Mouse (Mus musculus): Measurements from ENCODE around the gene Itgb6. TPM values are rescaled to one million over a fixed set of nuclear protein-coding genes. Genes with fewer than 3 reads are reported as not detected.

Gene Itgb6
- polyA plus RNA-seq, 1 experiment, result 11.7 TPM

DNA sequence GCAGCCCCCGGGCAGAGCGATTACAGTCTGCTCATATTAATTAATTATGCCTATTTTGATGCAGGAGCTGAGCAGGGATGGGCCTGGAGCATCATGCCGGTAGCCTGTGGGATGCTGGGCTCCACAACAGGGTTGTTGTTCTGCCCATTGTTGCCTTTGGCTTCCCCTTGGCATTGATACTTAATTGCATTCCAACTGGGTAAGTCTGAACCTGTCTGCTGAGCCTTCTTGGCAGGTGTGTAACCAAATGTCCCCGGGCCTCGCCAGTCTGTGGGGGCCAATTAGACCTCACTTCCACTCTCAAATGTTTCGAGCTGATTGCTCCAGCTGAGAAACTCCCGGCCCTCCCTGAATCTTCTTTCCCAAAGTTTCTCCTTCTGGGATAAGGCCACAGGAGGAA, 24.9 kb downstream of the Itgb6 start:
- Histone ChIP-seq H3K27ac (ENCODE audit: insufficient read depth, low read depth, low read length) (no peak overlapping the region), H3K4me3 (ENCODE audit: low read depth, low read length) (no peak overlapping the region), H3K4me1 (ENCODE audit: control insufficient read depth, insufficient read depth, insufficient read length, low read length) (peaks cover 8% of the 10 kb centered on the region), H3K36me3 (ENCODE audit: control insufficient read depth, insufficient read depth, low read length) (no peaks in the 10 kb centered on the region), H3K27me3 (ENCODE audit: control insufficient read depth, insufficient read depth, low read length) (no peaks in the 10 kb centered on the region)
- WGBS, result 67% methylated on average over 7 of the region's 7 CpGs
- no peak for TF ChIP-seq CTCF (IDR thresholded peaks at IDR 0.05; ENCODE audit: extremely low read depth, insufficient read length, insufficient replicate concordance, low read depth, low read length)
- TF ChIP-seq POLR2A (IDR thresholded peaks at IDR 0.05; ENCODE audit: low read depth, low read length), result no peak

DNA sequence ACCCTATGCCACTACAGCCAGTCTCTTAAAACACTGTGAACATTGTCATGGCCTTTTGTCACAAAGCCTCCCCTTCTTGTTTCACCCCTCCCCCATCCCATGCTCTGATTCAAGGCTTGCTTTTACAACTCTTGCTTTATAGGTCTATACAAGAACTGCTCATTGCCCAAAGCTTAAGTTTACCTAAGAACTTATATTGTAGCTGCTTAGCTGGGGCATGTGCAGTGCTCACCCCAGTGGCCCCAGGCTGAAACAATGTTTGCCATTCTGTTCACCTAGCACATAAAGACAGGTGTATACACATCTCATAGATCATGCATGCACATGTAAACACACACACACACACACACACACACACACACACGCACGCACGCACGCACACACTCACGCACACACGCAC, 25.9 kb downstream of the Itgb6 start:
- WGBS, result 97% methylated on average over 6 of the region's 6 CpGs
- no peaks in the 10 kb centered on the region for H3K27me3 ChIP-seq (ENCODE audit: control insufficient read depth, insufficient read depth, low read length)
- H3K36me3 ChIP-seq (ENCODE audit: control insufficient read depth, insufficient read depth, low read length), result no peaks in the 10 kb centered on the region
- TF ChIP-seq POLR2A (IDR thresholded peaks at IDR 0.05; ENCODE audit: low read depth, low read length) (no peak), CTCF (IDR thresholded peaks at IDR 0.05; ENCODE audit: extremely low read depth, insufficient read length, insufficient replicate concordance, low read depth, low read length) (no peak)
- peaks cover 13% of the 10 kb centered on the region for H3K4me1 ChIP-seq (ENCODE audit: control insufficient read depth, insufficient read depth, insufficient read length, low read length)
- H3K4me3 ChIP-seq (ENCODE audit: low read depth, low read length), result no peak overlapping the region
- H3K27ac ChIP-seq (ENCODE audit: insufficient read depth, low read depth, low read length), result no peak overlapping the region

DNA sequence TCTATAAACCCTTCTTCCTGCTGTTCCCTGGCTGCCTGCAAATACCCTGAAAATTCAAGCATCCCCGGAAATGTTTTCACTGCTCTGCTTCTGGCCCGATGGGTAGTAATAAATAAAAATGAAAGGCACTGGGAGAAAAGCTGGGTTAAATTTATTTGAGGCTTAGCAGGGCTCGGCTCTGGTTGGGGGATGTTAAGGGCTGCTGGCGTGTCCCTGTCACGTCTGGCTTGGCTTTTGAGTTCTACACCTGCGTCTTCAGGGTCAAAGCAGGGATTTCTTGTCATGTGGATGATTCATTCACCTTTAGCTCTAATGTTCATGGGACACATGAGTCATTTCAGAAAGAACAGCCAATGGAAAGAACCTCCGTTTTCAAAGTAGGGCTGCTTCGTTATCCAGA, 26.7 kb downstream of the Itgb6 start:
- WGBS, result 68% methylated on average over 8 of the region's 8 CpGs
- TF ChIP-seq CTCF (IDR thresholded peaks at IDR 0.05; ENCODE audit: extremely low read depth, insufficient read length, insufficient replicate concordance, low read depth, low read length) (no peak), POLR2A (IDR thresholded peaks at IDR 0.05; ENCODE audit: low read depth, low read length) (no peak)
- H3K36me3 ChIP-seq (ENCODE audit: control insufficient read depth, insufficient read depth, low read length), result no peaks in the 10 kb centered on the region
- H3K27ac ChIP-seq (ENCODE audit: insufficient read depth, low read depth, low read length), result no peak overlapping the region
- H3K27me3 ChIP-seq (ENCODE audit: control insufficient read depth, insufficient read depth, low read length), result no peaks in the 10 kb centered on the region
- H3K4me1 ChIP-seq (ENCODE audit: control insufficient read depth, insufficient read depth, insufficient read length, low read length), result peaks cover 13% of the 10 kb centered on the region
- no peak overlapping the region for H3K4me3 ChIP-seq (ENCODE audit: low read depth, low read length)

DNA sequence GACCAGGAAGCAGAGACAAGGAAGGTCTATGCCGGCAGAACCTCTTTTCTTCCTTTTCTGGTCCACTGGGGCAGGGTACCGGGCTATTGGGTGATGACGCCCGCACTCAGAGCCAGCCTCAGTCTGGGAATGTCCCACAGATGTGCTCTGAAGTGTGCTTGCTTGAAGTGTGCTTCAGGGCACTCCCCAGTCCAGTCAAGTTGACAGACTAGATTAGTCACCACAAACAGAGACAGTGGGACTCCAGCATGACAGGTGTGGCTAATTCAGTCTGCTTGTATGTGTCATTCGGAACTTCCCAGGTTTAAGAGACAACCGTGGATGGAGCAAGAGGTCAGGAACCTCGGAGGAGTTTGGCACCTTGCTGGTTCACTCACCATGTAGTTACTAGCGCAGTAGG, 27.9 kb downstream of the Itgb6 start:
- WGBS, result 83% methylated on average over 8 of the region's 8 CpGs
- H3K4me3 ChIP-seq (ENCODE audit: low read depth, low read length), result no peak overlapping the region
- TF ChIP-seq CTCF (IDR thresholded peaks at IDR 0.05; ENCODE audit: extremely low read depth, insufficient read length, insufficient replicate concordance, low read depth, low read length) (no peak), POLR2A (IDR thresholded peaks at IDR 0.05; ENCODE audit: low read depth, low read length) (no peak)
- peaks cover 11% of the 10 kb centered on the region for H3K4me1 ChIP-seq (ENCODE audit: control insufficient read depth, insufficient read depth, insufficient read length, low read length)
- no peaks in the 10 kb centered on the region for H3K27me3 ChIP-seq (ENCODE audit: control insufficient read depth, insufficient read depth, low read length)
- H3K36me3 ChIP-seq (ENCODE audit: control insufficient read depth, insufficient read depth, low read length), result no peaks in the 10 kb centered on the region
- H3K27ac ChIP-seq (ENCODE audit: insufficient read depth, low read depth, low read length), result peak overlapping the region; percentile 65; the same call in 1 of the 2 replicates

DNA sequence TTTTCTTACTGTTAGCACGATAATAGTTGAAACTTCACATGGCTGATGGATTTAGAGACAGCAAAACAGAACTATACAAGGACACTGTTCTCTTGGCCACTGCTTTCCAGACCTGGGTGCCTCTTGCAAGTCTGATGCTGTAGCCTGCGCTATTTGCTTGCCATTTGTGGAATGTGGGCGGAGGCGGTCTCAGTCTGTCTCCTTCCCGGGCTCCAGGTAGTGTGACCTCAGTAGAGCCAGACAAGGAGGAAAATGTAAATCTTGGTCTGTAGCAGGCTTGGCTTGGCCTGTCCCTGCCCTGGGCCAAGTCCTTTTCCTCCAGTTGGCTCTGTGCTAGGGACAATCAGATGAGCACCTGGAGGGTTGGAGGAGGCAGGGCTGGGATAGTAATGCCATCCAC, 30.2 kb downstream of the Itgb6 start:
- Histone ChIP-seq H3K36me3 (ENCODE audit: control insufficient read depth, insufficient read depth, low read length) (no peaks in the 10 kb centered on the region), H3K4me3 (ENCODE audit: low read depth, low read length) (no peak overlapping the region), H3K27ac (ENCODE audit: insufficient read depth, low read depth, low read length) (no peak overlapping the region), H3K27me3 (ENCODE audit: control insufficient read depth, insufficient read depth, low read length) (no peaks in the 10 kb centered on the region), H3K4me1 (ENCODE audit: control insufficient read depth, insufficient read depth, insufficient read length, low read length) (peaks cover 15% of the 10 kb centered on the region)
- WGBS, result 49% methylated on average over 5 of the region's 5 CpGs
- TF ChIP-seq POLR2A (IDR thresholded peaks at IDR 0.05; ENCODE audit: low read depth, low read length) (no peak), CTCF (IDR thresholded peaks at IDR 0.05; ENCODE audit: extremely low read depth, insufficient read length, insufficient replicate concordance, low read depth, low read length) (no peak)

DNA sequence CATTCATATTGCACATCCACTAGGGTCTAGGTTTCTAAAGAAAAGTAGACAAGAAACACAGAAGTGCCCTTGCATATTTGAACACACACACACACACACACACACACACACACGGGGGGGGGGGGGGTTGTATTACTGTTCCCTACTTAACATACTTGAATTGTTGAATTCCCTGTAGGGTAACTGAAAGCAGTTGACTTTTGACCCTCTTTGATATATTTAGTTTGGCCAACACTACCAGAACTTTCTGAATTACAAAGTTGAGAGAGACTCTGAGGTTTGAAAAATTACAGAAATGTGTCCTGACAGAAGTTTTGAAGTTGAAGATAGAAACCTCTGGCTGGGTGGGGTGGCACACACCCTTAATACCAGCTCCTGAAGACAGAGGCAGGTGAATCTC, 32.2 kb downstream of the Itgb6 start:
- TF ChIP-seq POLR2A (IDR thresholded peaks at IDR 0.05; ENCODE audit: low read depth, low read length) (no peak), CTCF (IDR thresholded peaks at IDR 0.05; ENCODE audit: extremely low read depth, insufficient read length, insufficient replicate concordance, low read depth, low read length) (no peak)
- Histone ChIP-seq H3K27me3 (ENCODE audit: control insufficient read depth, insufficient read depth, low read length) (no peaks in the 10 kb centered on the region), H3K4me3 (ENCODE audit: low read depth, low read length) (no peak overlapping the region), H3K36me3 (ENCODE audit: control insufficient read depth, insufficient read depth, low read length) (no peaks in the 10 kb centered on the region), H3K4me1 (ENCODE audit: control insufficient read depth, insufficient read depth, insufficient read length, low read length) (peaks cover 18% of the 10 kb centered on the region), H3K27ac (ENCODE audit: insufficient read depth, low read depth, low read length) (no peak overlapping the region; the same call in 1 of the 2 replicates)
- 38% methylated on average over 1 of the region's 1 CpGs for WGBS

DNA sequence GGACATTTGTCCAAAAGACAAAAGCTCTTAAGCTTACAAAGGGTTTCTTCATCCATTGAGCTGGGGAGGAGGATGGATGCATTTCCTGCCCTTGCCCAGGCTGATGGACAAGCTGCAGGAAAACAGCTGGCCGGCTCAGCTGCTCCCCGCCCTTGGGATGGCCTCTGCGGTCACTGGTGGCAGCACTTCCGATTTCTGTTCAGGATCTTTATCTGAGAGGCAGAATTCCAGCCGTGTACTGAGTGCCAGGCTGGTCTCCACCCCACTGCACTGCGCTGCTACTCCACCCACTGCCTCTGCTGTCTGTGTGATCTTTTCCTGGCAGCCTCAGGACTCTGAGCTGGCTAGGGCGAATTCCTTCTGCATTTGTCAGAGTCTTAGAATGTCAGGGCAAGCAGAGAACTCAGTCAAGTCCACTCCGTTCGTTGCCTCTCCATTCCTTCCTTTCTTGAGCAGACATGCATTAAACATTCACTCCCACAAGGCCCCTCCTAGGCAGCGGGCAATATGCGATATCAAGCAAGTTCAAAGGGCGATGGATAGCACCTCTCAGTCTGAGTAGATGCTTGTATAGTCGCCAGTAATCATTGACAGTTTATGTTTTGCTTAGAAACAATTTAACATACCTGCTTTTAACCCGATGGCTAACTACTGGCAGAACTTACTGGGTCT, 33.4 kb downstream of the Itgb6 start:
- TF ChIP-seq POLR2A (IDR thresholded peaks at IDR 0.05; ENCODE audit: low read depth, low read length) (no peak), CTCF (IDR thresholded peaks at IDR 0.05; ENCODE audit: extremely low read depth, insufficient read length, insufficient replicate concordance, low read depth, low read length) (no peak)

More for the DNA sequence above, 33.4 kb downstream of the Itgb6 start:
- Histone ChIP-seq H3K4me3 (ENCODE audit: low read depth, low read length) (peak overlapping the region; percentile 17), H3K27ac (ENCODE audit: insufficient read depth, low read depth, low read length) (peak overlapping the region; percentile 72), H3K4me1 (ENCODE audit: control insufficient read depth, insufficient read depth, insufficient read length, low read length) (peaks cover 13% of the 10 kb centered on the region), H3K27me3 (ENCODE audit: control insufficient read depth, insufficient read depth, low read length) (no peaks in the 10 kb centered on the region), H3K36me3 (ENCODE audit: control insufficient read depth, insufficient read depth, low read length) (no peaks in the 10 kb centered on the region)
- WGBS, result 13% methylated on average over 14 of the region's 14 CpGs

All from small intestine, adult 2 months (tissue).